Mouse (Mus musculus) kidney, adult 2 months (tissue): ENCODE measurements around the gene Kbtbd7. TPM values are rescaled to one million over a fixed set of nuclear protein-coding genes. Genes with fewer than 3 reads are reported as not detected.
"Not testable (repeated sequence)": the region's sequence is repeated elsewhere in the genome, so short reads cannot be mapped to it uniquely, and the experiment has no call there.

Experiments
- DNase-seq: peaks from one replicate; pipeline ENCODE4 v3.0.0; 2021
- H3K27ac ChIP-seq: fragments of 200-500 bp; 2 replicates; pipeline ENCODE4 v1.5.1; 2012; ENCODE audit warnings: low read depth, low read length, control low read depth, inconsistent platforms; ENCODE audit not compliant: insufficient read depth
- H3K27me3 ChIP-seq: fragments of 200-500 bp; replicated peaks from 2 replicates; pipeline ENCODE4 v1.6.1; 2012; ENCODE audit warnings: mild to moderate bottlenecking, moderate library complexity, low read length, inconsistent platforms; ENCODE audit not compliant: control insufficient read depth, insufficient read depth
- H3K36me3 ChIP-seq: fragments of 200-500 bp; 2 replicates; pipeline ENCODE4 v1.6.1; 2012; ENCODE audit warnings: mild to moderate bottlenecking, moderate library complexity, low read length, inconsistent platforms; ENCODE audit not compliant: control insufficient read depth, insufficient read depth
- H3K4me1 ChIP-seq: fragments of 200-500 bp; 2 replicates; pipeline ENCODE4 v1.6.1; 2011; ENCODE audit warnings: low read length; ENCODE audit not compliant: control insufficient read depth, insufficient read depth
- H3K4me3 ChIP-seq: fragments of 200-500 bp; 2 replicates; pipeline ENCODE4 v1.5.1; 2011; ENCODE audit warnings: mild to moderate bottlenecking, low read depth, low read length, control low read depth; ENCODE audit not compliant: insufficient read depth
- CTCF ChIP-seq: fragments of 200-500 bp; conservative IDR thresholded peaks from 2 replicates; pipeline ENCODE4 v1.5.1; 2011; ENCODE audit warnings: low read depth, mild to moderate bottlenecking, control low read depth, low read length, moderate library complexity, mixed read lengths; ENCODE audit not compliant: insufficient read depth, insufficient read length
- POLR2A ChIP-seq: fragments of 200-500 bp; IDR thresholded peaks from one replicate; pipeline ENCODE4 v1.6.1; 2011; ENCODE audit warnings: low read depth, low read length, control low read depth
- WGBS: fragments of 180-500 bp; shearing (Covaris S2); methylation state at CpG from one replicate; pipeline ENCODE4 v1.1.7; 2018; 5-methylcytosine and 5-hydroxymethylcytosine counted together
- polyA plus RNA-seq: library from polyadenylated mRNA; depleted of rRNA; stranded (reverse); fragments of >200 nt; gene quantifications from 2 replicates; pipeline ENCODE4 v1.2.3, GENCODE M21; 2012

Kbtbd7 gene
- polyA plus RNA-seq, 1 experiment = 4.5 TPM

DNA sequence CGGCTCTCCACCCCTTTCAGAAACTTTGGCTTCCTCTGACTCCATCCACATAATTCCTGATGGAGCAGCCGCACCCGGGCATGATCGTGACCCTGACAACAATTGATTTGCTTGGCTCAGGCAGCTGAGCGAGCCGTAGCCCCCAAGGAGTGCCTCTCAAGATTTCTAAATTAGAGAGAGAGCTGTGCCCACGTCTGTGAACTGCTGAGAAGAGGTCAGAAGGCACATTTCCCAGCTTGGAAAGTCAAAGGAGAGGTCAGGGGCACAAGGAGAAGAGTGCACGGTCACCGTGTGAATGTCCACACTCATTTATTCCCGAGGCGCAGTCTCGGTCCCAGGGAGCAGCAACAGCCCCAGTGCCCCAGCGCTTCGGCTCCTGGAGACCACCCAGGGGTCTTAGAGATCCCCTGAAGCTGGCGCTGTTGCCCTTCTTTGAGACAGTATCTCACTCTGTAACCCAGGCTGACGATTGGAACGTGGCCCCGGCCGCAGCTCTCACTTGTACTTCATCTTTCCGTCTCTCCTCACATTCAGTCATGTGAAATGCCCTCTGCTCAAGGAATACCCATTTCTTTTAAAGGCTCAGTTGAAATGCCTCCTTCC, 6.1 kb upstream of the Kbtbd7 start:
- no peak for DNase-seq
- no peak overlapping the region for H3K4me3 ChIP-seq
- no peak for TF ChIP-seq POLR2A
- TF ChIP-seq CTCF = no peak
- H3K27ac ChIP-seq = no peak overlapping the region
- H3K27me3 ChIP-seq = no peaks in the 10 kb centered on the region
- no peaks in the 10 kb centered on the region; the same call in 1 of the 2 replicates for H3K36me3 ChIP-seq
- H3K4me1 ChIP-seq = no peaks in the 10 kb centered on the region
- 82% methylated on average over 20 of the region's 20 CpGs for WGBS

DNA sequence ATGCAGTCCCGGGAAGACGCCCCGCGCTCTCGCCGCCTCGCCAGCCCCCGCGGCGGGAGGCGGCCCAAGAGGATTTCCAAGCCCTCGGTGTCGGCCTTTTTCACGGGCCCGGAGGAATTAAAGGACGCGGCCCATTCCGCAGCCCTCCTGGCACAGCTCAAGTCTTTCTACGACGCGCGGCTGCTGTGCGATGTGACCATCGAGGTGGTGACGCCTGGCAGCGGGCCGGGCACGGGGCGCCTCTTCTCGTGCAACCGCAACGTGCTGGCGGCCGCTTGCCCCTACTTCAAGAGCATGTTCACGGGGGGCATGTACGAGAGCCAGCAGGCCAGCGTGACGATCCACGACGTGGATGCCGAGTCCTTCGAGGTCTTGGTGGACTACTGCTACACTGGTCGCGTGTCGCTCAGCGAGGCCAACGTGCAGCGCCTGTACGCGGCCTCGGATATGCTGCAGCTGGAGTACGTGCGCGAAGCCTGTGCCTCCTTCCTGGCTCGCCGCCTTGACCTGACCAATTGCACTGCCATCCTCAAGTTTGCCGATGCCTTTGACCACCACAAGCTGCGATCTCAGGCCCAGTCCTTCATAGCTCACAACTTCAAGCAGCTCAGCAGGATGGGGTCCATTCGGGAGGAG, 537 bp downstream of the Kbtbd7 start:
- not testable (repeated sequence) for H3K27me3 ChIP-seq, H3K4me1 ChIP-seq, H3K36me3 ChIP-seq
- Histone ChIP-seq H3K27ac (peak overlapping the region; percentile 73; the same call in 1 of the 2 replicates), H3K4me3 (peak overlapping the region; percentile 97; the same call in 1 of the 2 replicates)
- DNase-seq = peak; percentile 7
- WGBS = 49% methylated on average over 15 of the region's 59 CpGs

DNA sequence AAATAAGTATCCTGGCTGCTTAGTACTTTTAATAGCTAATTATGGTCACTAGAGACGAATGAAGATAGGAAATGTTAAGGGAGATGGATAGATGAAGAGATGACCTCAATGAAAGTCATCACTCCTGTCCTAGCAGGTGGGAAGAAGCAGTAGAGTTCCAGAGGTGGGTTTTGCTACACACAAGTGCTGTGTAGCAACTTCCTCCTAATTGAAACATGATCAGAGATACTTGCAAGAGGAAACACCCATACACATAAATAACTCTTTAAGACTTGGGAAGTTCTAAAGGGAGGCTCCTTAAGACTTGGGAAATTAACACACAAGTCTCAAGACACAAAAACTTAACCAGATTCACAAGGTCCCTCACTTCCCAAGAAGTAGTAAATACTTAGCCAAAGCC, 7.8 kb downstream of the Kbtbd7 start:
- Histone ChIP-seq H3K4me1 (no peaks in the 10 kb centered on the region), H3K36me3 (no peaks in the 10 kb centered on the region), H3K4me3 (no peak overlapping the region), H3K27ac (no peak overlapping the region), H3K27me3 (no peaks in the 10 kb centered on the region)
- WGBS = 84% methylated on average over 1 of the region's 1 CpGs
- no peak for DNase-seq
- TF ChIP-seq POLR2A (no peak), CTCF (no peak)

DNA sequence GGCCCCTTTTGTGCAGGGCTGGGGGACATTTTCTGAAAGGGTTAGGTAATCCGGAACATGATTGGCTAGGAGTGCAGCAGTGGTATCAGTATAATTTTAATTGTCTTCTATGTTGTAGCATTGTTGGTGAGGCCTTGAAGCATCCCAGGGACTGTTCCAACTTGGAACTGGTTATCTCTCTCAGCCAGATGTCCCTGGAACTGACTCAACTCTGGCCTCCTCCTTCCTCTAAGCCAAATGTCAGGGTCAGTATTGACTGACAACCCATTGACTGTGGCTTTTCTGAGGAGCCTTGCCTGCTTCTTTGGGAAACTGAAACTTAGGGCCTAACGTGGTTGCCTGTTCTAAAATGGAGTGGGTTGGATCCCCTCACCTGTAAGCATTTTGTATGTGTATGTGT, 14.3 kb downstream of the Kbtbd7 start:
- Histone ChIP-seq H3K36me3 (no peaks in the 10 kb centered on the region), H3K4me3 (no peak overlapping the region), H3K4me1 (no peaks in the 10 kb centered on the region), H3K27me3 (no peaks in the 10 kb centered on the region), H3K27ac (no peak overlapping the region)
- WGBS = 90% methylated on average over 2 of the region's 2 CpGs
- no peak for TF ChIP-seq CTCF
- no peak for TF ChIP-seq POLR2A
- no peak for DNase-seq

DNA sequence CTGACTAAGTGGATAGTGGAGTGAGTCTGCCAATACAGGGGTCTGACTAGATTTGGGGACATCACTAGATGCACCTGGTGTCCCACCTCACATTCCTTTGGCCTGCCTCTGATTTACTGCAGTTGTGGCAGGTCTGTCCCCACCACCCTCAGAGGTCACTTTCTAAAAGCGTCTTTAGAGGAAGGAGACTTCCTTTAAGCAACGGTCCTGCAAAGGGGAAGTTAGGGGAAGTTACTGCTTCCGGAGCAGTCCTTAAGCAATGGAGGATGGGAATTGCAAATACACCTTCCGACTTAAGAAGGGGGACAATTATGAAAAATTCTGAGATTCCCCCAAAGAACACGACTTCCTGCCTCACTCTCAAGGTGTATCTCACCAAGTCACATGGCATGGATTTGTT, 15.1 kb downstream of the Kbtbd7 start:
- 59% methylated on average over 5 of the region's 5 CpGs for WGBS
- no peak overlapping the region for H3K4me3 ChIP-seq

DNA sequence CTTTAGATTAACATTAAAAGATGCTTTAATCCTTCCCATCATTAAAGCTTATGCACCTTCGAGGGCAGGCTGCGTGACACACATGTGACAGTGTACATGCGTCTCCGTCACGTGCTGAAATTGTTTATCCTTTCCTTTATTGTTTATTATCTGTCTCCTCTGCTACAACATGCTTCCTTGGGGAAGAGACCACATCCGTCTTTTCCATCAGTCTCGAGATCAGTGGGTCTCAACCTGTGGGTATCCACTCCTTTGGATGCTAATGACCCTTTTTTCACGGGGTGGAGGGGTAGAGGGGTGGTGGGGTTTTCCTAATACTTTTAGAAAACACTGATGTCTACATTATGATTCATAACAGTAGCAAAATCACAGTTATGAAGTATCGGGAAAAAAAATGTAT, 18.3 kb downstream of the Kbtbd7 start:
- H3K4me1 ChIP-seq = no peaks in the 10 kb centered on the region; the same call in 1 of the 2 replicates
- no peak for TF ChIP-seq POLR2A
- no peak for TF ChIP-seq CTCF
- H3K36me3 ChIP-seq = no peaks in the 10 kb centered on the region
- H3K4me3 ChIP-seq = no peak overlapping the region
- no peak overlapping the region for H3K27ac ChIP-seq
- WGBS = 87% methylated on average over 9 of the region's 9 CpGs
- no peaks in the 10 kb centered on the region for H3K27me3 ChIP-seq
- no peak for DNase-seq

More for the DNA sequence above, 15.1 kb downstream of the Kbtbd7 start:
- Histone ChIP-seq H3K36me3 (no peaks in the 10 kb centered on the region), H3K27ac (no peak overlapping the region), H3K4me1 (no peaks in the 10 kb centered on the region), H3K27me3 (no peaks in the 10 kb centered on the region)
- peak; percentile 4 for DNase-seq
- TF ChIP-seq CTCF (no peak), POLR2A (no peak)

DNA sequence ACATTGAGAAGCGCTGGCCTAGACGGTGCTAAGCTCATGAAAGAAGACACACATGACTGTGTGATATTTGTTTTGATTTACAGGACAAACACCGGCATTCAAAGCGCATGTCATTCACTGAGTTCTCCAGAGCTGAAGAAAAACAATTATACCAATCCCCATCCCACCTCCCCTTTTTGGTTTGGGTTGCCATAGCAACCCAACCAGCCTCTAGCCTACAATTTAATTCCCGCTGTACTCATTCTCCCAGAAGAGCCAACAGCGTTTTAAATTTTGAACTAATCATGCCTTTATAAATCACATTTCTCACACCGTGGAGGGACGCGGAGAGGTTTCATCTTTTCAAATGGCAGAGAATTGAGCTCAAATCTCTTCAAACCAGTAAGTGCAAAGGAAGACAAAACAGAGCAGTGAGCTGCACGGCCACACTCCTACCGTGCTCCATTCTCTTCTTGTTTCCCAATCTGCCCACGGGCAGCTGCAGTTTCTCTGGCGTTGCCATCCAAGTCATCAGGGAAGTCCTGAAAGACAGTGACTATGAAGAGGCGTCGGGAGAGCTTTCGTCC, 18.8 kb downstream of the Kbtbd7 start:
- no peaks in the 10 kb centered on the region for H3K27me3 ChIP-seq
- H3K4me1 ChIP-seq = no peaks in the 10 kb centered on the region; the same call in 1 of the 2 replicates
- WGBS = 71% methylated on average over 16 of the region's 16 CpGs

DNA sequence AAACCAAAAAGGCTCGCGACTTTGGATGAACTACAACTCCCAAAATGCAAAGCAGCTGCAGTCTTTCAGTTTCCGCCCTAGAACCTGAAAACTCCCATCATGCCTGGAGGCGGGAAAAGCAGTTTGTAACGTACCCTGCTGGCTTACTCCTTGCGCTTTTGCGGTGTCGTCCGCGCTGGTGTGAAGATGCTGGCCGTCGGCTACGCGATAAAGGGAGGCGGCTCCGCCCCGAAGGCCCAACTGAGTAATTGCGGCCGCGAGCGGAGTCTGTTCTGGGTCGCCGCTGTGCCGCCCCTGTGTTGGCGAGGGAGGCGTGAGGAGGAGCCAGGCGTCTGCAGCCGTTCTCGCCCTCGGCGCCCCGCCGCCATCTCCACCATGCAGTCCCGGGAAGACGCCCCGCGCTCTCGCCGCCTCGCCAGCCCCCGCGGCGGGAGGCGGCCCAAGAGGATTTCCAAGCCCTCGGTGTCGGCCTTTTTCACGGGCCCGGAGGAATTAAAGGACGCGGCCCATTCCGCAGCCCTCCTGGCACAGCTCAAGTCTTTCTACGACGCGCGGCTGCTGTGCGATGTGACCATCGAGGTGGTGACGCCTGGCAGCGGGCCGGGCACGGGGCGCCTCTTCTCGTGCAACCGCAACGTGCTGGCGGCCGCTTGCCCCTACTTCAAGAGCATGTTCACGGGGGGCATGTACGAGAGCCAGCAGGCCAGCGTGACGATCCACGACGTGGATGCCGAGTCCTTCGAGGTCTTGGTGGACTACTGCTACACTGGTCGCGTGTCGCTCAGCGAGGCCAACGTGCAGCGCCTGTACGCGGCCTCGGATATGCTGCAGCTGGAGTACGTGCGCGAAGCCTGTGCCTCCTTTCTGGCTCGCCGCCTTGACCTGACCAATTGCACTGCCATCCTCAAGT, 25.6 kb downstream of the Kbtbd7 start, which contains the start of gene Kbtbd6:
TSS of gene Kbtbd6 (plus strand) at position 155 of the 910 bp plus-strand sequence.
- DNase-seq = peak; percentile 89
- H3K27ac ChIP-seq, H3K36me3 ChIP-seq, H3K4me1 ChIP-seq, H3K27me3 ChIP-seq: not testable (repeated sequence)
- peak within 1 kb of the TSS; percentile 51 for H3K4me3 ChIP-seq
- 13% methylated on average over 39 of the region's 89 CpGs for WGBS

More for the DNA sequence above, 18.8 kb downstream of the Kbtbd7 start:
- Histone ChIP-seq H3K36me3 (no peaks in the 10 kb centered on the region), H3K4me3 (no peak overlapping the region), H3K27ac (no peak overlapping the region)
- TF ChIP-seq POLR2A (no peak), CTCF (no peak)
- no peak for DNase-seq

DNA sequence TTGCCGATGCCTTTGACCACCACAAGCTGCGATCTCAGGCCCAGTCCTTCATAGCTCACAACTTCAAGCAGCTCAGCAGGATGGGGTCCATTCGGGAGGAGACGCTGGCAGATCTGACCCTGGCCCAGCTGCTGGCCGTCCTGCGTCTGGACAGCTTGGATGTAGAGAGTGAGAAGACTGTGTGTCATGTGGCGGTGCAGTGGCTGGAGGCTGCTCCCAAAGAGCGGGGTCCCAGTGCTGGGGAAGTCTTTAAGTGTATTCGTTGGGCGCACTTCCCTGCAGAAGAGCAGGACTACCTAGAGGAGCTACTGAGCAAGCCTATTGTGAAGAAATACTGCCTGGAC, 26.3 kb downstream of the Kbtbd7 start:
- H3K27me3 ChIP-seq, H3K27ac ChIP-seq, DNase-seq, H3K4me1 ChIP-seq, H3K36me3 ChIP-seq, H3K4me3 ChIP-seq: not testable (repeated sequence)
- 96% methylated on average over 7 of the region's 10 CpGs for WGBS
